Mouse (Mus musculus): ENCODE results near the gene Serp2.

The Serp2 gene

GRCm38 (mm10) chr14:76498210-76498609, 58.5 kb downstream of the Serp2 start:
- DNase-seq (ENCODE audit: low spot score in 2 of 2), result no peak

- no peak for DNase-seq (ENCODE audit: low spot score in 2 of 2)
Observed at GRCm38 (mm10) chr14:76497187-76497586, 59.5 kb downstream of the Serp2 start.

GRCm38 (mm10) chr14:76495022-76495421, 61.7 kb downstream of the Serp2 start:
- DNase-seq (ENCODE audit: low spot score in 2 of 2), result no peak

GRCm38 (mm10) chr14:76489128-76489527, 67.6 kb downstream of the Serp2 start:
- no peak for DNase-seq (ENCODE audit: low spot score in 2 of 2)

GRCm38 (mm10) chr14:76488101-76489044, 68.3 kb downstream of the Serp2 start:
- DNase-seq (ENCODE audit: low spot score in 2 of 2), result no peak

GRCm38 (mm10) chr14:76487609-76488008, 69.1 kb downstream of the Serp2 start:
- no peak for DNase-seq (ENCODE audit: low spot score in 2 of 2)

- no peak for DNase-seq (ENCODE audit: low spot score in 2 of 2)
Observed at GRCm38 (mm10) chr14:76483701-76484100, 73.0 kb downstream of the Serp2 start.

Data from frontal cortex, postnatal 36 days (tissue).